Mouse (Mus musculus): ENCODE measurements around the gene Ptges3l. TPM values are rescaled to one million over a fixed set of nuclear protein-coding genes. Genes with fewer than 3 reads are reported as not detected.
"Not testable (repeated sequence)": the region's sequence is repeated elsewhere in the genome, so short reads cannot be mapped to it uniquely, and the experiment has no call there.

Ptges3l gene
- polyA plus RNA-seq, 1 experiment from 2014 or later = 1.7 TPM

GRCm38 (mm10) chr11:101415306-101415705, 9.8 kb downstream of the Ptges3l start:
- Histone ChIP-seq H3K27ac (replicated peaks) (no peak overlapping the region), H3K4me3 (no peak overlapping the region), H3K9ac (replicated peaks) (no peak overlapping the region), H3K4me1 (peaks cover 13% of the 10 kb centered on the region), H3K9me3 (no peaks in the 10 kb centered on the region), H3K4me2 (replicated peaks) (no peak overlapping the region), H3K36me3 (peaks cover 31% of the 10 kb centered on the region), H3K27me3 (no peaks in the 10 kb centered on the region)
- no peak for ATAC-seq (replicated peaks)
- 83% methylated on average over 2 of the region's 2 CpGs for WGBS

GRCm38 (mm10) chr11:101395110-101395509, 30.0 kb downstream of the Ptges3l start:
- no peak overlapping the region for H3K9ac ChIP-seq (replicated peaks)
- peak overlapping the region; percentile 37; the same call in 1 of the 2 replicates for H3K27ac ChIP-seq (replicated peaks)
- H3K36me3 ChIP-seq = no peaks in the 10 kb centered on the region
- H3K4me1 ChIP-seq = peaks cover 7% of the 10 kb centered on the region; the same call in 1 of the 2 replicates
- H3K4me3 ChIP-seq = no peak overlapping the region
- H3K27me3 ChIP-seq = no peaks in the 10 kb centered on the region
- WGBS = 3% methylated on average over 8 of the region's 8 CpGs
- no peaks in the 10 kb centered on the region for H3K9me3 ChIP-seq
- 0 out of 2 replicates have a peak, but pooled peaks have one; percentile 61 for ATAC-seq (replicated peaks)
- H3K4me2 ChIP-seq (replicated peaks) = no peak overlapping the region

- H3K4me2 ChIP-seq (replicated peaks) = no peak overlapping the region
- no peaks in the 10 kb centered on the region for H3K4me1 ChIP-seq
- no peaks in the 10 kb centered on the region for H3K36me3 ChIP-seq
- ATAC-seq (replicated peaks) = no peak
- 0% methylated on average over 4 of the region's 4 CpGs for whole genome bisulfite sequencing
- no peak overlapping the region for H3K4me3 ChIP-seq
- H3K27me3 ChIP-seq = no peaks in the 10 kb centered on the region
- H3K9ac ChIP-seq (replicated peaks) = no peak overlapping the region
- no peaks in the 10 kb centered on the region for H3K9me3 ChIP-seq
- no peak overlapping the region for H3K27ac ChIP-seq (replicated peaks)
These were observed 43.3 kb downstream of the Ptges3l start for GRCm38 (mm10) chr11:101381817-101382216.

- Histone ChIP-seq H3K27me3 (no peaks in the 10 kb centered on the region), H3K27ac (replicated peaks) (no peak overlapping the region), H3K4me2 (replicated peaks) (no peak overlapping the region), H3K9ac (replicated peaks) (no peak overlapping the region), H3K4me1 (no peaks in the 10 kb centered on the region), H3K36me3 (no peaks in the 10 kb centered on the region), H3K9me3 (no peaks in the 10 kb centered on the region), H3K4me3 (no peak overlapping the region)
- ATAC-seq (replicated peaks) = no peak
- WGBS = 77% methylated on average over 6 of the region's 6 CpGs
These were observed 46.2 kb downstream of the Ptges3l start for GRCm38 (mm10) chr11:101378926-101379325.

GRCm38 (mm10) chr11:101378196-101378595, 46.9 kb downstream of the Ptges3l start:
- H3K9ac ChIP-seq (replicated peaks); H3K4me3 ChIP-seq; H3K27ac ChIP-seq (replicated peaks); H3K4me1 ChIP-seq; H3K9me3 ChIP-seq; ATAC-seq (replicated peaks); H3K27me3 ChIP-seq; H3K4me2 ChIP-seq (replicated peaks); H3K36me3 ChIP-seq: not testable (repeated sequence)
- WGBS = 94% methylated on average over 8 of the region's 8 CpGs

GRCm38 (mm10) chr11:101374421-101374938, 50.7 kb downstream of the Ptges3l start:
- WGBS = 67% methylated on average over 7 of the region's 7 CpGs
- Histone ChIP-seq H3K9ac (replicated peaks) (no peak overlapping the region), H3K4me2 (replicated peaks) (no peak overlapping the region), H3K4me1 (no peaks in the 10 kb centered on the region), H3K27me3 (no peaks in the 10 kb centered on the region), H3K9me3 (no peaks in the 10 kb centered on the region), H3K36me3 (no peaks in the 10 kb centered on the region), H3K27ac (replicated peaks) (no peak overlapping the region), H3K4me3 (no peak overlapping the region)
- ATAC-seq (replicated peaks) = no peak

GRCm38 (mm10) chr11:101370141-101370540, 55.0 kb downstream of the Ptges3l start:
- H3K27me3 ChIP-seq = no peaks in the 10 kb centered on the region
- no peak for ATAC-seq (replicated peaks)
- no peak overlapping the region for H3K27ac ChIP-seq (replicated peaks)
- no peak overlapping the region for H3K9ac ChIP-seq (replicated peaks)
- H3K9me3 ChIP-seq = no peaks in the 10 kb centered on the region
- no peaks in the 10 kb centered on the region for H3K36me3 ChIP-seq
- H3K4me3 ChIP-seq = no peak overlapping the region
- WGBS = 75% methylated on average over 5 of the region's 5 CpGs
- H3K4me2 ChIP-seq (replicated peaks) = no peak overlapping the region
- H3K4me1 ChIP-seq = no peaks in the 10 kb centered on the region

Small RNAs within 50 kb of the gene (microRNA-seq; reads per million reads assigned to microRNA genes)
- not detected for gene Mir6929

Other genes with a start within 250 kb of the Ptges3l start
- gene Ccr10, start 249.9 kb downstream of the Ptges3l start, polyA plus RNA-seq (2015; fragmentation: Nextera tagmentation; extraction: Ambion mirVana) = 0.14 and 0.19 TPM in 2 replicates
- gene Ezh1, start 198.9 kb downstream of the Ptges3l start, polyA plus RNA-seq (2015; fragmentation: Nextera tagmentation; extraction: Ambion mirVana) = 19.6 and 21.4 TPM in 2 replicates
- 53.4 and 61.3 TPM in 2 replicates for gene Ramp2, start 179.3 kb downstream of the Ptges3l start, polyA plus RNA-seq (2015; fragmentation: Nextera tagmentation; extraction: Ambion mirVana)
- 87.7 and 92.9 TPM in 2 replicates for gene Vps25, start 171.6 kb downstream of the Ptges3l start, polyA plus RNA-seq (2015; fragmentation: Nextera tagmentation; extraction: Ambion mirVana)
- gene Wnk4, start 164.8 kb downstream of the Ptges3l start, polyA plus RNA-seq (2015; fragmentation: Nextera tagmentation; extraction: Ambion mirVana) = 4.8 and 5.5 TPM in 2 replicates
- gene Cntd1, start 146.3 kb downstream of the Ptges3l start, polyA plus RNA-seq (2015; fragmentation: Nextera tagmentation; extraction: Ambion mirVana) = 1.4 and 1.5 TPM in 2 replicates
- 208 and 211 TPM in 2 replicates for gene Coa3, start 146.2 kb downstream of the Ptges3l start, polyA plus RNA-seq (2015; fragmentation: Nextera tagmentation; extraction: Ambion mirVana)
- 186 and 200 TPM in 2 replicates for gene Becn1, start 123.0 kb downstream of the Ptges3l start, polyA plus RNA-seq (2015; fragmentation: Nextera tagmentation; extraction: Ambion mirVana)
- 129 and 140 TPM in 2 replicates for gene Psme3, start 109.1 kb downstream of the Ptges3l start, polyA plus RNA-seq (2015; fragmentation: Nextera tagmentation; extraction: Ambion mirVana)
- gene Aoc2, start 100.3 kb downstream of the Ptges3l start, polyA plus RNA-seq (2015; fragmentation: Nextera tagmentation; extraction: Ambion mirVana) = 2.1 and 2.2 TPM in 2 replicates
- gene Aoc3, start 94.7 kb downstream of the Ptges3l start, polyA plus RNA-seq (2015; fragmentation: Nextera tagmentation; extraction: Ambion mirVana) = 0.05 TPM in 1 of 2 replicates, not detected in the other
- gene G6pc, start 57.8 kb downstream of the Ptges3l start, polyA plus RNA-seq (2015; fragmentation: Nextera tagmentation; extraction: Ambion mirVana) = not detected in 2 replicates
- gene Aarsd1, start 7.7 kb downstream of the Ptges3l start, polyA plus RNA-seq (2015; fragmentation: Nextera tagmentation; extraction: Ambion mirVana) = 90.2 and 98.7 TPM in 2 replicates
- 6.3 and 7.3 TPM in 2 replicates for gene Gm27029, start 537 bp downstream of the Ptges3l start, polyA plus RNA-seq (2015; fragmentation: Nextera tagmentation; extraction: Ambion mirVana)
- 31.7 and 32.2 TPM in 2 replicates for gene Rundc1, start 248 bp downstream of the Ptges3l start, polyA plus RNA-seq (2015; fragmentation: Nextera tagmentation; extraction: Ambion mirVana)
- 267 and 285 TPM in 2 replicates for gene Rpl27, start 17.0 kb upstream of the Ptges3l start, polyA plus RNA-seq (2015; fragmentation: Nextera tagmentation; extraction: Ambion mirVana)
- gene Ifi35, start 23.1 kb upstream of the Ptges3l start, polyA plus RNA-seq (2015; fragmentation: Nextera tagmentation; extraction: Ambion mirVana) = 2.4 and 3.2 TPM in 2 replicates
- 121 and 142 TPM in 2 replicates for gene Rnd2, start 39.7 kb upstream of the Ptges3l start, polyA plus RNA-seq (2015; fragmentation: Nextera tagmentation; extraction: Ambion mirVana)
- gene Vat1, start 40.9 kb upstream of the Ptges3l start, polyA plus RNA-seq (2015; fragmentation: Nextera tagmentation; extraction: Ambion mirVana) = 77.1 and 79.8 TPM in 2 replicates
- 5.6 and 7.1 TPM in 2 replicates for gene Brca1, start 126.6 kb upstream of the Ptges3l start, polyA plus RNA-seq (2015; fragmentation: Nextera tagmentation; extraction: Ambion mirVana)
- gene Nbr1, start 126.8 kb upstream of the Ptges3l start, polyA plus RNA-seq (2015; fragmentation: Nextera tagmentation; extraction: Ambion mirVana) = 116 and 130 TPM in 2 replicates
- gene Tmem106a, start 156.9 kb upstream of the Ptges3l start, polyA plus RNA-seq (2015; fragmentation: Nextera tagmentation; extraction: Ambion mirVana) = 2.0 and 2.3 TPM in 2 replicates
- not detected in 2 replicates for gene Gm11634, start 173.9 kb upstream of the Ptges3l start, polyA plus RNA-seq (2015; fragmentation: Nextera tagmentation; extraction: Ambion mirVana)
- gene Rdm1, start 201.9 kb upstream of the Ptges3l start, polyA plus RNA-seq (2015; fragmentation: Nextera tagmentation; extraction: Ambion mirVana) = 31.0 and 34.6 TPM in 2 replicates
- 45.8 TPM in 2 replicates for gene Arl4d, start 240.2 kb upstream of the Ptges3l start, polyA plus RNA-seq (2015; fragmentation: Nextera tagmentation; extraction: Ambion mirVana)